Mouse (Mus musculus): ENCODE results near the gene Txnip. TPM values are rescaled to one million over a fixed set of nuclear protein-coding genes. Genes with fewer than 3 reads are reported as not detected.

Txnip gene
- polyA plus RNA-seq, 1 experiment from 2014 or later, result 71.4 TPM

DNA sequence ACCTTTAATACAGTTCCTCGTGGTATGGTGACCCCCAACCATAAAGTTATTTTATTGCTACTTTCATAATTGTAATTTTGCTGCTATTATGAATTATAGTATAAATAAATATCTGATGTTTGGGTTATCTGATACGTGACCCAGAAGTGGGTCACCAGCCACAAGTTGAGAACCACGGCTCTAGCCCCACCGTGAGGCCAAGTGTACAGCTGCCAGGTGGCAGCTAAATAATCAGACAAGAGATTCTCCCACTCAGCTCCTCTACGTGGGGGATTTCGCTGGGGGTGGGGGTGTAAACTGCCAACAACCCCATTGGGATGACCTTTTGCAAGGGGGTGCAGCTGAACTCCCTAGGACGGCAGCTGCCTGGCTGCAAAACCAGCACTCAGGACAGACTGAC, 25.7 kb upstream of the Txnip start:
- H3K9ac ChIP-seq, result no peak overlapping the region
- H3K4me2 ChIP-seq (replicated peaks), result no peak overlapping the region
- peaks cover 4% of the 10 kb centered on the region for H3K4me1 ChIP-seq (replicated peaks; ENCODE audit: control insufficient read depth, insufficient read depth, low read length)
- H3K27me3 ChIP-seq (ENCODE audit: control insufficient read depth, insufficient read depth, low read length), result peaks cover 19% of the 10 kb centered on the region
- no peak overlapping the region for H3K27ac ChIP-seq
- WGBS, result 67% methylated on average over 7 of the region's 7 CpGs
- DNase-seq (ENCODE audit: low spot score) (no peak), ATAC-seq (ENCODE audit: low FRiP score) (no peak)
- no peaks in the 10 kb centered on the region for H3K9me3 ChIP-seq (ENCODE audit: control insufficient read depth, low read length)
- no peak overlapping the region for H3K4me3 ChIP-seq (replicated peaks; ENCODE audit: low read length)
- no peaks in the 10 kb centered on the region for H3K36me3 ChIP-seq (replicated peaks; ENCODE audit: control insufficient read depth, insufficient read depth)

DNA sequence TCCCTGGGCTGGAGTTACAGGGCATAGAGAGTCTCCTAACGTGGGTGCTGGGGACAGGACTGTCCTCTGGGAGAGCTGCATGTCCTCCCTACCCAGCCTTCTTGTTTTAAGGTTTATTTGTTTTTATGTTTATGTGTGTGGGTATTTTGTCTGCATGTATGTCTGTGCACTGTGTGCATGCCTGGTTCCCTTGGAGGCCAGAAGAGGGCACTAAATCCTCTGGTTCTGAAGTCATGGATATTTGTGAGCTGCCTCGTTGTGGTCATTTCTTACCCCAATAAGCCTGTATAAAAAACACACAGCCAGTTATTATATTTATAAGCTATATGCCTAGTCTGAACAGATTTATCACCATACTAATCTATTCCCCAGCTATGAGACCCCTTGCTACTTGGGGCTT, 23.5 kb upstream of the Txnip start:
- H3K9ac ChIP-seq, result no peak overlapping the region
- H3K4me3 ChIP-seq (replicated peaks; ENCODE audit: low read length), result no peak overlapping the region
- no peak for DNase-seq (ENCODE audit: low spot score)
- H3K27ac ChIP-seq, result no peak overlapping the region
- no peaks in the 10 kb centered on the region for H3K36me3 ChIP-seq (replicated peaks; ENCODE audit: control insufficient read depth, insufficient read depth)
- no peak overlapping the region for H3K4me2 ChIP-seq (replicated peaks)
- no peak for ATAC-seq (ENCODE audit: low FRiP score)
- H3K4me1 ChIP-seq (replicated peaks; ENCODE audit: control insufficient read depth, insufficient read depth, low read length), result no peaks in the 10 kb centered on the region
- H3K27me3 ChIP-seq (ENCODE audit: control insufficient read depth, insufficient read depth, low read length), result no peaks in the 10 kb centered on the region
- no peaks in the 10 kb centered on the region for H3K9me3 ChIP-seq (ENCODE audit: control insufficient read depth, low read length)
- WGBS, result 53% methylated on average over 2 of the region's 2 CpGs

DNA sequence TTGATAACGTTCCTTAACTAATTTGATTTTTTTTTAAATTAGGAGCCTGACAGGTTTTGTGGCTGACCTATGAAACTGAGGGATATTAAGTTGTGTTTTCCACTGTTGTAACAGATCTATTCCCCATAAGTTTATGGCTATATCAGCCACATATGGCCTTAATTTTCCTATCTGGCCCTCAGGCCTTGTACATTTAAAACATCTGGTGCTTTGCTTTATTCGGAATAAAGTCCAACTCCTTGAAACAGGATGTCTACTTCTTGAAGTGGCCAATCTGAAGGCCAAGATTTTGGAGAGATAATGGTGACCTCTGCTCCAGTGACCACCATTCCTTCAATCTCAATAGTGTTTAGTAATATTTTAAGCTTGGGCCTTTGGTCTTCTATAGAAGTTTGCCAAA, 18.4 kb upstream of the Txnip start:
- H3K36me3 ChIP-seq (replicated peaks; ENCODE audit: control insufficient read depth, insufficient read depth), result no peaks in the 10 kb centered on the region
- ATAC-seq (ENCODE audit: low FRiP score), result no peak
- no peak for DNase-seq (ENCODE audit: low spot score)
- H3K27me3 ChIP-seq (ENCODE audit: control insufficient read depth, insufficient read depth, low read length), result no peaks in the 10 kb centered on the region
- no peak overlapping the region for H3K4me2 ChIP-seq (replicated peaks)
- WGBS, result 77% methylated on average over 2 of the region's 2 CpGs
- no peak overlapping the region for H3K4me3 ChIP-seq (replicated peaks; ENCODE audit: low read length)
- H3K9me3 ChIP-seq (ENCODE audit: control insufficient read depth, low read length), result no peaks in the 10 kb centered on the region
- H3K9ac ChIP-seq, result no peak overlapping the region
- no peak overlapping the region for H3K27ac ChIP-seq
- no peaks in the 10 kb centered on the region for H3K4me1 ChIP-seq (replicated peaks; ENCODE audit: control insufficient read depth, insufficient read depth, low read length)

DNA sequence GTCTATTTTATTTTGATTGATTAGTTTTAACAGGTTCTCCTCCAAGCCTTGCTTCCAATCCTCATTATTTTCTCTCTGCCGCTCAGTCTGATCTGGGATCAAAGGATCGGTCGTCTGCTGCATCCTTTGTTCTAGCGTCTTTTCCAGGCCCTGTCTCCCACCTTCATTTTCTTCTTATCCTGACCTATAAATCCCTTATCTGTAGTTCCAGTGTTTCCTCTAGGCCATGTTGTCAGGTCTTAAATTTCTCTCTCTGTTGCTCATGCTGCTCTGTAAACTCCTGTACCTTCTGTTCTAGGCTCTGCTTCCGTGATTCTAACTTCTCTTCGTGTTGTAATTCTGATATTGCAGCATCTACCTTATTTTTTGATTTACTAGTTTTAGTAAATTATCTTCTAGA, 17.0 kb upstream of the Txnip start:
- no peaks in the 10 kb centered on the region for H3K9me3 ChIP-seq (ENCODE audit: control insufficient read depth, low read length)
- WGBS, result 42% methylated on average over 6 of the region's 6 CpGs
- H3K27me3 ChIP-seq (ENCODE audit: control insufficient read depth, insufficient read depth, low read length), result no peaks in the 10 kb centered on the region
- H3K4me1 ChIP-seq (replicated peaks; ENCODE audit: control insufficient read depth, insufficient read depth, low read length), result no peaks in the 10 kb centered on the region
- no peak overlapping the region for H3K27ac ChIP-seq
- ATAC-seq (ENCODE audit: low FRiP score), result no peak
- H3K4me3 ChIP-seq (replicated peaks; ENCODE audit: low read length), result no peak overlapping the region
- H3K4me2 ChIP-seq (replicated peaks), result no peak overlapping the region
- no peak for DNase-seq (ENCODE audit: low spot score)
- no peaks in the 10 kb centered on the region for H3K36me3 ChIP-seq (replicated peaks; ENCODE audit: control insufficient read depth, insufficient read depth)
- no peak overlapping the region for H3K9ac ChIP-seq

DNA sequence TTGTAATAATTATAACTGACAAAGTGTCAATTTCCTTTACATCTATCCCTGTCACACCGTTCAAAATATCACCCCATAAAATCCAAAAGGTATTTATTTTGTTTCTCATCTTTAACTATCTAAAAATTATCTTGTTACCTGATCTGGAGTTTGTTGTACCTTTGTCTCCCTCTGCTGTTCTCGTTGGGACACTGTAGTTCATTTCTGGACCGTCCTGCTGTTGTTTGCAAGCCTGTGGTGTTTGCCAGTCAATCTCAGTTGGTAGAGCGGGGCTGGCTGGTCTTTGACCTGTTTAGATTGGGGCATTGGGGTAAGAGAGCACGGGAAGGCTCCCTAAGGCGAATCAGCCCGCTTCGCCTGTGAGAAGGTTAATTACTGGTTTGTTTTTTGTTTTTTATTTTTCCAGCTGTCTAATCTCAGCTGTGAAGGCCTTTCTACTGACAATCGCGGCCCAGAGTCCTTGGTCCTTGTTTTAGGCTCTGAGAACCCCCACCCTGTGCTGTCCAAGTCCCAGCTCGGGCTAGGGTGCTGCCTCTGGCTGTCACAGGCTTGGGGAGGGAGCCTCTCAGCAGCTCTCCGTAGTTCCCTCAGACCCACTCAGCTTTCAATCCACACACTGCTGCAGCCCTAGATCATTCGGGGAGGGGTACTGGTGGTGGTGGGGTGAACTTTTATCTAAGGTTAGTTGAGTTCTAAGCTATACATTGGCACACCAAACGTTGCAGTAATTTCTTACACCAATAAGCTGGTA, 16.3 kb upstream of the Txnip start:
- no peak overlapping the region for H3K4me2 ChIP-seq (replicated peaks)
- H3K9me3 ChIP-seq (ENCODE audit: control insufficient read depth, low read length), result no peaks in the 10 kb centered on the region
- 21% methylated on average over 14 of the region's 14 CpGs for WGBS
- no peaks in the 10 kb centered on the region for H3K4me1 ChIP-seq (replicated peaks; ENCODE audit: control insufficient read depth, insufficient read depth, low read length)
- H3K36me3 ChIP-seq (replicated peaks; ENCODE audit: control insufficient read depth, insufficient read depth), result no peaks in the 10 kb centered on the region
- H3K9ac ChIP-seq, result no peak overlapping the region
- ATAC-seq (ENCODE audit: low FRiP score), result no peak
- no peaks in the 10 kb centered on the region for H3K27me3 ChIP-seq (ENCODE audit: control insufficient read depth, insufficient read depth, low read length)
- peak; percentile 64 for DNase-seq (ENCODE audit: low spot score)
- no peak overlapping the region for H3K27ac ChIP-seq
- H3K4me3 ChIP-seq (replicated peaks; ENCODE audit: low read length), result no peak overlapping the region

DNA sequence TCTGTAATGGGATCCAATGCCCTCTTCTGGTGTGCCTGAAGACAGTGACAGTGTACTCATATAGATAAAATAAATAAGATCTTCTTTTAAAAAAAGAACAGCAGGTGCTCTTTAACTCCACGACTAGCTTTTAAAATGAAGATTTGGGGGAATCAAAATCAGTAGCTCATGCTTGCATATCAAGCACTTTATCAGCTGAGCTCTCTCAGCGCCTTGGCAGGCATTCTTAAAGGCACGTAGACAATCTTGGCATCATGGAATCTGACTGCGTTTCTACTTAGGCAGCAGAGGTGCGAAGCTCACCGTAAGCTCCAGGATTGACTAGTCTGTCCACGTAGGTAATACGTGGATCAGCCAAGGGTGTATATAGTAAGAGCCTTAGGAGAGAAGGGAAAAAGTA, 15.2 kb upstream of the Txnip start:
- Histone ChIP-seq H3K27ac (no peak overlapping the region), H3K4me1 (replicated peaks; ENCODE audit: control insufficient read depth, insufficient read depth, low read length) (no peaks in the 10 kb centered on the region), H3K9ac (no peak overlapping the region), H3K4me3 (replicated peaks; ENCODE audit: low read length) (no peak overlapping the region), H3K27me3 (ENCODE audit: control insufficient read depth, insufficient read depth, low read length) (no peaks in the 10 kb centered on the region), H3K4me2 (replicated peaks) (no peak overlapping the region), H3K36me3 (replicated peaks; ENCODE audit: control insufficient read depth, insufficient read depth) (no peaks in the 10 kb centered on the region), H3K9me3 (ENCODE audit: control insufficient read depth, low read length) (no peaks in the 10 kb centered on the region)
- 79% methylated on average over 8 of the region's 8 CpGs for WGBS
- no peak for ATAC-seq (ENCODE audit: low FRiP score)
- DNase-seq (ENCODE audit: low spot score), result no peak

DNA sequence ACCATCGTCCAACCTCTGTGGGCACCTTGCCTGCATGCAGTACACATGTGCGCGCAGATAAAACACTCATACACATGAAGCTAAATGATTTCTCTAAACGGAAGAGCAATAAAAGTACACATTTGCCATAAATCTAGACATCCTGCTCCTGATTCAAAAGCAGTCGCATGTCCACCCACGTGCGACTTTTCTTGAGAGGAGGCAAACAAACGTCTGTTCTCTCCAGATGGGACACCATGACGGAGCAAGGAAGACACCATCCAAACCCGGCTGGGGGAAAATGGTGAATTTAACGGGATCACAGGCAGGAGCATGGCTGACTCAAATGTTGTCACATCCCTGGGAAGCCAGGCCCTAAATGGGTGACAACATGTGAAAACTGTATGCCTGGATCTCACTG, 14.4 kb upstream of the Txnip start:
- Histone ChIP-seq H3K36me3 (replicated peaks; ENCODE audit: control insufficient read depth, insufficient read depth) (no peaks in the 10 kb centered on the region), H3K4me2 (replicated peaks) (no peak overlapping the region), H3K4me1 (replicated peaks; ENCODE audit: control insufficient read depth, insufficient read depth, low read length) (no peaks in the 10 kb centered on the region), H3K4me3 (replicated peaks; ENCODE audit: low read length) (no peak overlapping the region), H3K9me3 (ENCODE audit: control insufficient read depth, low read length) (no peaks in the 10 kb centered on the region), H3K27me3 (ENCODE audit: control insufficient read depth, insufficient read depth, low read length) (no peaks in the 10 kb centered on the region), H3K9ac (no peak overlapping the region), H3K27ac (no peak overlapping the region)
- ATAC-seq (ENCODE audit: low FRiP score) (no peak), DNase-seq (ENCODE audit: low spot score) (no peak)
- WGBS, result 89% methylated on average over 11 of the region's 11 CpGs

DNA sequence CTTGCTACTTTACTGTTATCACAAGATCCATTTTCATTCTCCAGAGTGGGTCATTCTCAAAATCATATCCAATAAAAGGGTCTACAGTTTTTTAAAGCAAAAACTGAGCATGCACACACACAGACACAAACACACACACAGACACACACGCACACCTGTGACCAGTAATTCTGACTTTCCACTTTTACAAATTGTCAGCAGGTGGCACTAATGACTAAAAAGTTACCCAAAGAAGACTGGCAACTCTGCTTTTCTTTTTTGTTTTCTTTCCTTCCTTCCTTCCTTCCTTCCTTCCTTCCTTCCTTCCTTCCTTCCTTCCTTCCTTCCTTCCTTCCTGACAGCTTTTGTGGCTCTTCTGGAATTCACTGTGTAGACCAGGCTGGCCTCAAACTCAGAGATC, 12.2 kb upstream of the Txnip start:
- Histone ChIP-seq H3K4me3 (replicated peaks; ENCODE audit: low read length) (no peak overlapping the region), H3K9ac (no peak overlapping the region), H3K9me3 (ENCODE audit: control insufficient read depth, low read length) (no peaks in the 10 kb centered on the region), H3K27me3 (ENCODE audit: control insufficient read depth, insufficient read depth, low read length) (no peaks in the 10 kb centered on the region), H3K4me1 (replicated peaks; ENCODE audit: control insufficient read depth, insufficient read depth, low read length) (no peaks in the 10 kb centered on the region), H3K27ac (no peak overlapping the region), H3K4me2 (replicated peaks) (no peak overlapping the region), H3K36me3 (replicated peaks; ENCODE audit: control insufficient read depth, insufficient read depth) (no peaks in the 10 kb centered on the region)
- DNase-seq (ENCODE audit: low spot score) (no peak), ATAC-seq (ENCODE audit: low FRiP score) (no peak)
- WGBS, result 55% methylated on average over 1 of the region's 1 CpGs

DNA sequence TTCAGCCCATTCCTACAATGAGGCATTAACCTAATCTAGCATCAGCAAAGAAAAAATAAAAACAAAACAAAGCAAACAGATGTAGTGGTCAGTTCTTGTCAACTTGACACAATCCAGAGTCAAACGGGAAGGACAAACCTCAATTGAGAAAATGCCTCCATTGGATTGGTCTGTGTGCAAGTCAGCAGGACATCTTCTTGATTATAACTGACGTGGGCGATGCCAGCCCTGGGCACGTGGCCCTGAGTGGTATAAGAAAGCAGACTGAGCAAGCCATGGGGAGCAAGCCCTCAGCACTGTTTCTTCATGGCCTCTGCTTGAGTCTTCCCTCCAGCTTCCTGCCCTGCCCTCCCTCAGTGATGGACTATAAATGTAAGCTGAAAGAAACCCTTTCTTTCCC, 10.9 kb upstream of the Txnip start:
- H3K4me3 ChIP-seq (replicated peaks; ENCODE audit: low read length), result no peak overlapping the region
- WGBS, result 41% methylated on average over 4 of the region's 4 CpGs
- no peak overlapping the region for H3K27ac ChIP-seq
- H3K9ac ChIP-seq, result no peak overlapping the region
- no peak for DNase-seq (ENCODE audit: low spot score)
- ATAC-seq (ENCODE audit: low FRiP score), result no peak
- no peaks in the 10 kb centered on the region for H3K27me3 ChIP-seq (ENCODE audit: control insufficient read depth, insufficient read depth, low read length)
- no peaks in the 10 kb centered on the region for H3K4me1 ChIP-seq (replicated peaks; ENCODE audit: control insufficient read depth, insufficient read depth, low read length)
- no peak overlapping the region for H3K4me2 ChIP-seq (replicated peaks)
- no peaks in the 10 kb centered on the region for H3K9me3 ChIP-seq (ENCODE audit: control insufficient read depth, low read length)
- no peaks in the 10 kb centered on the region for H3K36me3 ChIP-seq (replicated peaks; ENCODE audit: control insufficient read depth, insufficient read depth)
